Mouse (Mus musculus): Measurements from ENCODE around the gene Wnt5b.

- TF ChIP-seq POLR2A (IDR thresholded peaks at IDR 0.05; ENCODE audit: extremely low read depth, insufficient read depth, low read length), result no peak; the same call in 1 of the 2 replicates
- TF ChIP-seq CTCF (IDR thresholded peaks at IDR 0.05; ENCODE audit: extremely low read depth, insufficient read depth, low read length), result no peak
Measured at GRCm38 (mm10) chr6:119479876-119480705, 64.1 kb downstream of the Wnt5b start.
